Mouse (Mus musculus): Measurements from ENCODE around the gene Egf.

GRCm38 (mm10) chr3:129799011-129799410 is 43.9 kb upstream of the Egf start:
- TF ChIP-seq CTCF (IDR thresholded peaks at IDR 0.05; ENCODE audit: low read depth), result no peak
- TF ChIP-seq EP300 (optimal IDR thresholded peaks at IDR 0.05), result no peak
